Mouse (Mus musculus): ENCODE measurements at regions not wholly inside any gene's neighbourhood (a gene's known extent, or its start where the extent isn't known, plus 50 kb on each side); places are given as distances from the start of the nearest gene placed in this dataset.
A peak's percentile ranks its signal among the peaks of the same experiment; 100 is the strongest.
"Not testable (repeated sequence)": the region's sequence is repeated elsewhere in the genome, so short reads cannot be mapped to it uniquely, and the experiment has no call there.

DNA sequence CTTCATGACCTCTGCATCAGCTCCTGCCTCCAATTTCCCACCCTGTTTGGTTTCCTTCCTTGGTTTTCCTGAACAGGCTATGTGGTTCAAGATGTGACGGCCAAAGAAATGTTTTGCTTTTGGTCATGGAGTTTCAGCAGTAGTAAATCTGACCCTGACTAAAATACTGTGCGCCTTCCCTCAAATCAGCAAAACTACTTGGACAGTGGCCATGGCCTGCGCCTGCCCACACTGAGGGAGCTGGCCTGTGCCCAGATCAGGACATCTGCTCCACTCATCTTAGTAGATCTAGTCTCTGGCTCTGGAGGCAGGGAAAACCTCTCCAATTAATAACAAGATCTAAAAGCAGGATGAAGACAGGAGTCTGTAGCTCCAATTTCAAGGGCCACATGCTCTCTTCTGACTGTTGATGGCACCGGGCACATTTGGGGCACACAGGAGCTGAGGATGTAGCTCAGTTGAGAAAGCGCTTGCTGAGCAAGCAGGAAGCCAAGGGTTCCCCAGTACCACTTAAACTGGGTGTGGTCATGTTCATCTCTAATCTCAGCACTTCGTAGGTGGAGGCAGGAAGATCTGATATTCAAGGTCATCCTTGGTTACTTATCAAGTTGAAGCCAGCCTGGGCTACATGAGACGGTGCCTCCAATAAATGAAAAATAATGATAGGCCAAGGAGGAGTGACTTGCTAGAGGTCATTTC lies 96.6 kb upstream of the Mrps10 start:
- DNase-seq (ENCODE audit: low spot score): peak; percentile 64

DNA sequence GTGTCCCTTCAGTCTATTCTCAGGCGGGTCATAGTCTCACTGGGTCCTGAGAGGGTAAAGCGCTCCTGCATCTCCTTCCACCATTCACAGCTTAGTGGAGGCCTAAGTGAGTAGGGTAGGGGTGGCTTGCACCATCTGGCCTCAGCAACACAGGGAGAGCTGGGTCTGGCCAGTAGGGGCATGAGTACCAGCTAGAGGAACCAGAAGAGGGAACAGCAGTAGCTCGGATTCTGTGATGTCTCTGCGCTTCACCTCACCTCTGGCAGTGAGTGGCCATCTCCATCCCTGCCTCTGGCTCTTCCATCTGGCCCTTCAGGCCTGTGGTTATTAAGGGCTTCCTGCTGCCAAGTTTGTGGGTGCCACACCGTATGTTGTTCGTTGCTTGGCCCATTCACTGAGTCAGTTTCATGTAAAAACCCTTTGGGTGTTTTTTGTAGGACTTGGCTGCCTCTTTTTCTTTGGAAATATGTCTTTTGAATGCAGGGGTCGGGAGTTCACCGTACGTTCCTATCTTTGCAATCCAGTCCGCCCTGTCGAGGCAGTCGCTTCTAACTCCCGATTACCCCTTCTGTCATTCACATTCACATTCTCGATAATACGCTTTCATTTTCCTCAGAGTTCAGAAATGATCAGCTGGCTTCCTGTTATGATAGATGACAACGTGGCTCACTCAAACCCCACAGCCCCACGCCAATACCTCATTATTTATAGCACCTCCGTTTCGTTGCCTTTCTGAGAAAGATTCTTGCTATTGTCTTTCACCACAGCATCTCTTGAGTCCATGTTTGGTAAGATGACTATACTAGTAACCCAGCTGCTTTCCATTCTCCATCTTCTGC lies 99.4 kb upstream of the Mrps10 start:
- no peak for DNase-seq (ENCODE audit: low spot score)

DNA sequence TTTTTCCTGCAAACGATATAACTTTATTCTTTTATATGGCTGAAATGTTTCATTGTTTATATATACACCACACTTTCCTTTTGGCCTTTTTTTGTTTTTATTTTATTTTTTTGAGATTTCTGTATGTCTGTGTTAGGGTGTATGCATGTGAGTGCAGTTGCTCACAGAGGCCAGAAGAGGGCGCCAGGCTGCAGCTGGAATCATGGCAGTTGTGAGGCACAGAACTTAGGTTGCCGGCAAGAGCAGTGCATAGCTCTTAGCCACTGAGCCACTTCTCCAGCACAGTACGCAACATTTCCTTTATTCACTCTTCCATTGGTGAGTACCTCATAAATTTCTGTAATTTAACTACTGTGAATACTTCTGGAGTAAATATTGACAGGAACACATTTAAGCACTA lies 100.8 kb upstream of the Mrps10 start:
- DNase-seq (ENCODE audit: low spot score): no peak

DNA sequence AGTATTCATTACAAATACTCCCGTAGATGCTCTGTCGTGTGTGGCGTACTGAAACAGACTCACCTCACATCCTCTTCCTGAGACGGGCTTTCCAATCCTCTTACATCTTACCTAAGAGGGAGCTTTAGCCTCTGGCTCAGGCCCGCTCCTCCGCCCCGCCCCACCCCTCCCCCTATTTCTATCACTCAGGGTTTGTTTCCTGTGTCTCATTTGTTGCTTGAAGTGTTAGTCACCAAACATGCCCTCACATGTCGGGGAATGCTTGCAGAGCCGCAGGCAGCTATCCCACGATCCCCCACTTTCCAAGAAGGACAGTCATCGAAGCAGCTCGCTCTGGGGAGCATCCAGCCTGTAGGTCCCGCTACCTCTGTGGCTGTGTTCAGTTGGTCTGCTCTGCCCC lies 101.6 kb upstream of the Mrps10 start:
- no peak for DNase-seq (ENCODE audit: low spot score)

DNA sequence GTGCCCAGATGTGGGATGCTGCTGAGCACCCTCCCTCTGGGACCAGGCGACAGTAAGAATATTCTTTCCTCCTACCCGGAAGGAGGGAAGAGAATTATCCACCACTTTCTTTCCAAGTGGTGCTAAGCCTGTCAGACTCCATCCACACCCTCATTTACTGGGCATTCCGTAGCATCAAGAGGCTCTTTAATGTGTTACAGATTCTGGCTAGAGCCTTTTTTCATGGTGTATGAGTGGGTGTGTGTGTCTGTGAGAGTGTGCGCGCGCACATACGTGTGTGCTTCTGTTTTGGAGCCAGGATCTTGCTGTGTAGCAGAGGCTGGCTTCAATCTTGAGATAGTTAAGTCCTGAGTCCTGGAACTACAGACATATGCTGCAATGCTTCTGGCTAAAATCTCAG lies 102.4 kb upstream of the Mrps10 start:
- DNase-seq (ENCODE audit: low spot score): no peak

DNA sequence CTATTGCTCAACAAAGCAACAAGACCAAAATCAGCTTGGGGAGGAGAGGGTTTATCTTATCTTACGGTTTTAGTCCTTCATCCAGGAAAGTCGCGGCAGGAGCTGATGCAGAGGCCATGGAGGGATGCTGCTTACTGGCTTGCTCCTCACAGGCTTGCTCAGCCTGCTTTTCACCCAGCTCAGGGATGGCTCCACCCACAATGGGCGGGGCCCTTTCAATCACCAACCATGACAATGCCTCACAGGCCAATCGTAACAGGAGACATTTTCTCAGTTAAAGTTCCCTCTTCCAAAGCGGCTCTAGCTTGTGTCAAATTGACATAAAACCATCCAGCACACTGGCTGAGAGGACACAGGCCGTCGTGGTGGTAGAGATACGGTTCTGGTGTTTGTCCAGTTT lies 105.7 kb upstream of the Mrps10 start:
- DNase-seq (ENCODE audit: low spot score): no peak

DNA sequence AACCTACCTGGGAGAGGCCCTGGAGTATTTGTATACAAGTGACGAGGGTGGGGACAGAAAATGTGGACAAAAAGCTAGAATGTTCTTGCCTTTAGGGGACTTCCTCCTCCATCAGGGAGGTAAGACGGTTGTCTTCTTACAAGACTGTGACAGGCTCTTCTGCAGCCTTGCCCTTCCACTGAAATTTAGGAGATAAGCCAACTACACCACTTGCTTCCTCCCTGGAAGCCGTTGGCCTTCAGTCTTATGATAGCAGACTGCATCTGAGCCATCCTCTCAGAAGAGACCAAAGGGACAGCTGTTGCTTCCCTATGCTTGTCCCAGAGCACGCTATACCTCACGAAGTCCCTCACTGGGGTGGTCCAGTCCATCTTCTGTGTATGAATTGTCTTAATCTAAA lies 106.5 kb upstream of the Mrps10 start:
- DNase-seq (ENCODE audit: low spot score): no peak

DNA sequence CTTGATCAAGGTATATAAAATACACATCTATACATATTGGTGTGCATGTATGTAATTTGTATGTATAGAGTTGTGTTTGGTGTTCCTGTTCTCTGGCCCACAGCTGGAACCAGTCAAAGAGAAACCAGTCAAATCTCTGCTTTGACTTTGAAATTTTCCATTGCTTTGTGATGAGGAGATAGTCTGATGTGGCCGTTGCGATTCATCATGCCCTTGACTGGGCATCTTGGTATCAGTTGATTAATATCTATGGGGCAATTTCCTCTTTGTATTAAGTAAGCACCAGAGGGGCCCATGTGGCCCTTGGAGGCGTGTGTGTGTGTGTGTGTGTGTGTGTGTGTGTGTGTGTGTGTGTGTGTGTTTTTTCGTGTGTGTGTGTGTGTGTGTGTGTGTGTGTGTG lies 107.7 kb upstream of the Mrps10 start:
- DNase-seq (ENCODE audit: low spot score): no peak

DNA sequence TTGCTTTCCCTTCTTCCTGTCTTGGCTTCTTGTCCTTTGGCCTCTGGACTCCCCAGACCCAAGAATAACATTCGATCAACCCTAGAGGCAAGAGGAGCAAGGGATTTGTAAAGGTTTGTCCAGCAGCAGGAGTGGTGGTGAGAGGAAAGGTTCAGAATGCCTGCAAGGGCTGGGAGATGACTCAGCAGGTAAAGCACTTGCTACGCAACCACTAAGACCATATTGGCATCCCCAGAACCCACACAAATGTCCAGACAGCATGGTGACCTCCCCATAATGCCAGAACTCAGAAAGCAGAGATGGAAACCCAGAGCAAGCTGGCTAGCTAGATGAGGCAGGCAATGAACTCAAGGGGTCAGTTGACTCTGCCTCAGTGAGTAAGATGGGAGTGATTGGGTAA lies 110.4 kb upstream of the Mrps10 start:
- DNase-seq (ENCODE audit: low spot score): no peak

DNA sequence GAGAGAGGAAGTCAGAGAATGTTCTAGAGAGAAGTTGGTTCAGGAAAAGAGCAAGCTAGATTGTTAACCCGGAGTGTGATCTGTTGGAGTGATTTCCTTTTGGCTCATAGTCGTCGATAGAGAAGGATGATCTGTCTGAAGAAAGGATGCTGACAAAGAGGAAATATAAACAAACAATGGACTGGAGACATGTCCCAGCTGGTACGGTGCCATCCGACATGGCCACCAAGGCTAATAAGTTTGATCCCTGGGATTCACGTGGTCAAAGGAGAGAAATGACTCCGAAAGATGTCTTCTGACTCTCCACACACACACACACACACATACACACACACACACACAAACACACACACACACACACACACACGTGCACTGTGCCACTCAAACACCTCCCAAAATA lies 113.5 kb upstream of the Mrps10 start:
- no peak for DNase-seq (ENCODE audit: low spot score)

DNA sequence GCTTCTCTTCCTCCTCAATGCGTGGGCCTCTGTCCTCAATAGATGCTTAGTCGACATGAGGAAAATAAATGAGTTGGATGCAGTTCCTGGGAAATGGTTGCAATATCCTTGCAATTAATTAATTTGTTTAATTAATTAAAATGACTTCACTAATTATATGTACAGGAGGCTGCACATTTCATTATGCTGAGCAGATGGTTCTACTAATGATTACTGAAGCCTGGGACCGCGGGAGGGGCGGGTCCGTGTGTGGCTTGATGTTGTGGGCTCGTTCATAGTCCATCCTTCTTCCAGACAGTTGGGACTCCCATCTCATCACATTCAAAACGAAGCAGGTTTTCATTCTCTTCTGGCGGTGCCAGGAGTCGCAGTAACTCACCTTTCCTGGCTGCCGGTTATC lies 114.7 kb upstream of the Mrps10 start:
- no peak for DNase-seq (ENCODE audit: low spot score)

DNA sequence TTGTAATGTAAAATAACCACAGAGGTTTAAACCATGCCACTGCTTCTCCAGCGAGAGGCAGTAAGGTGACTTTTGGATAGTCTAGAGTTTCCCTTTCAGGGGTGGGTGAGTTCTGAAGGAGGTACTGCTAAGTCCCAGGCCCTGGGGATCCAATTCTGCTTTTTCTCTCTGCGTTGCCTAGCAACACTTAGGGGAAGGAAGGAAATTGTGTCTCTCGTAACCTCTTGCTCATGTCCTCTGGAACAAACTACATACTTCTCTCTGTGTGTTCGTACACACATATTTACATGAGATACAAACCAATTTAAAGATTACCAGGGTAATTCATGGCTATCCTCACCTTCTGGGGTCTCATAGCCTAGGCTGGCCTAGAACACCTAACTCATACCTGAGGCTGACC lies 118.7 kb upstream of the Mrps10 start:
- DNase-seq (ENCODE audit: low spot score): no peak

DNA sequence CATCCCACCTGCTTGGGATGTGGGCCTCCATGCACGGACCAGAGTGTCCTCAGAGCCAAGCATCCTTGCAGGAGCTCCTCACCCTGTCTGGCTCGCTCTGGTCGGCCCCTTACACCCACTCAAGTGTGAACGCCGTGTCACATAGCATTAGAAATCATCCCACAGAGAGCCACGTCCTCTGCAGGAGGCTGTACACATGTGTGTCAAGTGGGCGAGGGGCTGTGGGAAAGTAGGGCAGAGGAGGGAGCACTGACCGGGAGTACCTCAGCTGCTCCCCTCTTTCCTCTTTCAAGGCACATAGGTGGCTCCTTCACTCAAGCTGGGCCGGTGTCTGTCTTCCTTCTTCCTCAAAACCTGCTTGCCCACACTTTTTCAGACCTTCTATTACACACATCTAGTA lies 119.5 kb upstream of the Mrps10 start:
- no peak for DNase-seq (ENCODE audit: low spot score)

DNA sequence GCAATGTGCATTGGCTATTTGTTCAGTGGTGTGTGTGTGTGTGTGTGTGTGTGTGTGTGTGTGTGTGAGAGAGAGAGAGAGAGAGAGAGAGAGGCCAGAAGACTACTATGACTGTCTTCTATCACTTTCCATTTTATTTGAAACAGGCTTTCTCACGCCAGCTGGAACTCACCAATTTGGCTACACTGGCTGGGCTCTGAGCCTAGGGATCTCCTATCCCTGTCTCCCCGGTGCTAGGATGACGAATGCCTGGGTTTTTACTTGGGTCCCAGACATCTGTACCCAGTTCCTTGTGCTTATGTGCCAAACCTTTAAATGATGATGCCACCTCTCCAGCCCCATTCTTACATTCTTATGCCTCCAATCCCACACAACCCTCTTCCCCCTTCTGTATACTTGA lies 120.6 kb upstream of the Mrps10 start:
- DNase-seq (ENCODE audit: low spot score): no peak

DNA sequence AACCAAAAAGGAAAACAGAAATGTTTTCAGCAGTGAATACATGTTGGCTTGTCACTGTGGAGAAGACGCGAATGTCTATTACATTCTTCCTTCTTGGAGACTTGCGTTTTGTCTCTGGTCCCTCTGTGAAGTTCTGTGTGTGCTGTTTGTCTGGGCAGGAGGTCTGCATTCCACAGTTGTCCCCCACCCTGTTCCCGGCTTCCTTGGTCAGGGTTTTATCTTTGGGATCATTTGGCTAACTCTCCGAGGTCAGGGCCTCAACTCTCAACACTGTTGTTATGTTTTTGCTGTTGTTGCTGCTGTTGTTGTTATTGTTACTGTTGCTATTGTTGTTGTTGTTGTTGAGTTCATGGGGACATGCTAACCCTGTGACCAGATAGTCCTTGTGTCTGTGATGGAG lies 121.2 kb upstream of the Mrps10 start:
- no peak for DNase-seq (ENCODE audit: low spot score)

DNA sequence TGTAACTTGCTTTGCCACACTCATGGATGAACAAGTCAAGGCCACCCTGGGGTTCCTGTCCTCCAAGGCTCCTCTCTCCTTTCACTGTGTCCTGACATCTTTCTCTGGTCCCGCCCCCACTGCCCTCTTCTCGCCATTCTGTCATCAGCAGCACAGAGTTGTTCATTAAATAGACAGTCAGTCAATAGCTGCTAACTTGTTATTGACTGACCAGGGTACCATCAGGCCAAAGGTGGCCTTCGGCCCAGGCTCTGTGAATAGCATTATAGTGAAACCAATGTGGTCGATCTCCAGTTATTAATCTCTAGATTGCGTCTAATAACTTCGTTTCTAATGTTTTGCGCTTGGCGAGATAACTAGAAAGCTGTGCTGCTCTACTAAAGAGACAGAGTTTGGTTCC lies 122.1 kb upstream of the Mrps10 start:
- DNase-seq (ENCODE audit: low spot score): no peak

DNA sequence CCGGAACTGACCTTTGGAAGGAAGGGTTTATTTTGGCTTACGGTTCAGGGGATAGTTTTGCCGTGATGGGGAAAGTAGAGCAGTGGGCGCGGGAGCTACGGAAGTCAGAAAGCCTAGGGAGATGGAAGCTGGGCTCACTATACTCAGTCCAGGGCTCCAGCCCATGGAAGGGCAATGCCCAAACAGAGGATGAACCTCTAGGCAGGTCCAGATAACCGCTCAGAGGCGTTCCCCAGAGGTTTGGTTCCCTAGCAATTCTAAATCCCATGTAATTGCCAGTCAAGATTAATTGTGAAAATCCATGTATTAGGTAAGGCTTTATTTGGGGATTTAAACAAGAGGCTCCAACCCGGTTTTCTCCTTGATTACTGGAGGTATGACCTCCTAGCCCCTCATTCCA lies 123.1 kb upstream of the Mrps10 start:
- no peak for DNase-seq (ENCODE audit: low spot score)

DNA sequence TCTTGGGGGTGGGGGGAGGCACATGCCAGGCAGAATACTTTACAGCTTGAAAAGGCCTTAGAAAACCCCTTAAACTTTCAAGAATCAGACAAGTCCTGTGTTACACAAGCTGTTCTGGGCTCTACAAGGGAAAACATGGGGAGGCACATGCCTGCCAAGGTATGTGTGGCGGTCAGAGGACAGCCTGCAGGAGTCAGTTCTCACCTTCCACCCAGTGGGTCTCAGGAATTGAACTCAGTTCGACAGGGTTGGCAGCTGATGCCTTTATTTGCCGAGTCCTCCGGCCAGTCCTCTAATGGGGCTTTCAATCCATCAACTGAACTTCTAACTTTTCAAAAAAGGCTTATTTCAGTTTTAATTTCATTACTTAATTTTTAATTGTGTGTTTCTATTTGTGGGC lies 129.6 kb upstream of the Mrps10 start:
- DNase-seq (ENCODE audit: low spot score): no peak

DNA sequence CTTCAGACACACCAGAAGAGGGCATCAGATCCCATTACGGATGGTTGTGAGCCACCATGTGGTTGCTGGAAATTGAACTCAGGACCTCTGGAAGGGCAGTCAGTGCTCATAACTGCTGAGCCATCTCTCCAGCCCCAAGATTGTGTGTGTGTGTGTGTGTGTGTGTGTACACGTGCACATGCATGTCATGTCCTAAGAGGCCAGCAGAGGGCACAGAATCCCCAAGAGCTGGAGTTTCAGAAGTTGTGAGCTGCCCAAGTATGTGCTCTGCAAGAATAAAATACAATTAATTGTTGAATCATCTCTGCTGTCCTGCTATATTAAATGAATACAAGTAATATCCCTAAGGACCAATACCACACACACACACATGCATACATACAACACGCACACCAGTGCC lies 130.8 kb upstream of the Mrps10 start:
- DNase-seq (ENCODE audit: low spot score): not testable (repeated sequence)

DNA sequence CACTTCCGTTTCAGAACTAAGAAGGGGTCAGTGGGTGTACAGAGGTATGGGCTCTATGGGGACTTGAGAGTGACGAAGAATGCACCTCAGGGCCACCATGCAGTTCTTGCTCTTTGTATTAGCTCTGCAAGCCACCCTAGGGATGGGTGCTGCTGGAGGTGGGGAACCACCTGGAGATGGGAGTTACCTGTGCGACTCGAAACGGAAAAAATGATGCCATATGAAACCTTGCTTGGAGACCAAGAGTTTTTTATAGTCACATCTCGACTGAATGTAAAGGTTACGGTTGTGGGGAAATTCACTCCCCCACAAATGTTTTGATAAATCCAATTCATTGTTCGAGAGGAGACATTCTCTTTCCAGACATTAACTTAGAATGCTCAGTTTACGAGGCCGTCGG lies 134.3 kb upstream of the Mrps10 start:
- no peak for DNase-seq (ENCODE audit: low spot score)

DNA sequence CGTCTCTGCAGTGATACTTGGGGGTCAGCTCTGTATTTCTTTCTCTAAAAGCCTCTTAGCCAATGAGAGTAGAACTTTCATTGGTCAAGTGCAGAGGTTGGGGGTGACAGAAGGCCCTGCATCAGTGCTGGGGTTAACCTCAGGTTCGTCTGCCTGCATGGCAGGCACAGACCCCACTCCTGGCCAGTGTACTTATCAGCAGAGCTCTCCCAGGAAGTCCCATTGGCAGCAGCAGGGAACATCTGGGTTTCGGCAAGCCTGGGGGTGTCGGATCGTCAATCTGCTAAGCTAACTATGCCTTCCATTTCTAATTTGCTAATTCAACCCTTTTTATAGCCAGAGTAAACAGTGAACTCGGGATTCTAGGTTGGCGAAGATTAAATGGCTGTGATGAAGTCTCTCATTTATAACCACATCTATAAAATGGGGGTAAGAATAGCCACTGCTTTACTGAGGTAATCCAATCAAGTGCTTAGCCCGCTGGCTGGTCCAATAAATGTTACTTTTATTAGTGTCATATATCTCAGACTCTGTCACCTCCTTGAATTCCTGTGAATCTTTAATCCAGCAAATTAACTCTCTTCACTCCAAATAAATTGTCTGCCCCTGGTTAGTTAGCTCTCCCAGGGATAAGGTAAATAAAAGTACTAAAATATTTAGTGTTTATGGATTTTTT lies 135.5 kb upstream of the Mrps10 start:
- no peak for DNase-seq (ENCODE audit: low spot score)

DNA sequence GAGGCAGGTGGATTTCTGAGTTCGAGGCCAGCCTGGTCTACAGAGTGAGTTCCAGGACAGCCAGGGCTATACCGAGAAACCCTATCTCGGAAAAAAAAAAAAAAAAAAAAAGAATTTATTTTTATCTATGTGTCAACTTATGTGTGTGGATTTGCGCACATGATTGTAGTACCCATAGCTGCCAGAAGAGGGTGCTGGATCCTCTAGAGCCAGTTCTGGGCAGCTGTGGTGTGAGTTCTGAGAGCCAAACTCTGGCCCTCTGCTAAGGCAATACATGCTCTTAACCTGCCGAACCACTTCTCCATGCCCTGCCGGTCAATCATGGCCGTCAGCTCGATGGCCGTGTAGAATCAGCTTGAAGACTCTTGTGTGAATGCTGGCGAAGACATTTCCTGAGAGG lies 138.0 kb upstream of the Mrps10 start:
- no peak for DNase-seq (ENCODE audit: low spot score)

DNA sequence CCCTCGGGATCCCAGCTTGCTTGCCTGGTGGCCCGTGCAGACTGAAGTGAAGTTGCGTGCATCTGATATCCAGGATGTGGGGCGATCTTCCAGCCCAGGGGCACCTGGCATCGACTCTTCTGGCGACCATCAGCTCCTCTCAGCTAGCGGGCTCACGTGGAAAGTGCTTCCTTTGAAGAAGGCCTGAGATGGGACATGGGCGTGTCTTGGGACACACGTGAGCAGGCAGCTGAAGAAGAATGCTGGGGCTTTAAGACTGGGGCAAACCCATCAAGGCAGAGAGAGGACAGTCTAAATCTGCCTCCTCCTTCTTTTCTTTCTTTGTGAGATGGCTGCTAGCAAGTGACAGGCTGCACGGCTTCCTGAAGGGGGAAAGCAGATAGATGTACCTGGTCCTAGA lies 142.3 kb upstream of the Mrps10 start:
- no peak for DNase-seq (ENCODE audit: low spot score)

Data from testis, postnatal 10 days (tissue).